Mouse (Mus musculus): ENCODE data around the gene Spata2. TPM values are rescaled to one million over a fixed set of nuclear protein-coding genes. Genes with fewer than 3 reads are reported as not detected.

Gene Spata2
- polyA plus RNA-seq, 1 experiment from 2014 or later: 13.1 TPM

DNA sequence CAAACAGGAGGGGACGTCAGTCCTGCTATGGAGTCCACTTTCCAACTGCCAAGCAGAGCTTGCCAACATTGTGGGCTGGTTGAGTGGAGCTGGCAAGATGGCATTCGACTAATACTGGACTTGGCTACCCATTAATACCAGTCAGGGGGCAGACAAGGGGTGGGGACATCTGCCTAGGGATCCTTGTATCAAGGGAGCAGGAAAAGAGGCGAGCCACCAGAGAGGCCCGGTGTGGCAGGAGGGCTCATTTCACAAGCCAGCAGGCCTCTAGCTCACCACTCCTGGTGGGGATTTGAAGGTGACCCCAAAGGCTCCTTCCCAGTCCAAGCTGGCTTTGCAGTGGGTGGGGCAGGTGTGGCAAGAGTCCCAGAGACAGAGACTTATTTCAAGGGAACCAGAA, 10.0 kb downstream of the Spata2 start:
- Histone ChIP-seq H3K4me1 (ENCODE audit: control insufficient read depth, insufficient read depth, low read length) (no peaks in the 10 kb centered on the region), H3K9me3 (ENCODE audit: control insufficient read depth, low read depth, low read length) (no peaks in the 10 kb centered on the region), H3K4me2 (replicated peaks; ENCODE audit: low read depth, low read length) (no peak overlapping the region), H3K27me3 (ENCODE audit: control insufficient read depth, insufficient read depth, low read length) (no peaks in the 10 kb centered on the region), H3K27ac (ENCODE audit: low read length) (no peak overlapping the region), H3K4me3 (ENCODE audit: low read depth, low read length) (no peak overlapping the region), H3K36me3 (ENCODE audit: control insufficient read depth, insufficient read depth, low read length) (peaks cover 22% of the 10 kb centered on the region), H3K9ac (replicated peaks; ENCODE audit: low read depth, low read length) (no peak overlapping the region)
- ATAC-seq (ENCODE audit: insufficient number of reproducible peaks, insufficient read depth, low FRiP score, low read depth): no peak
- WGBS: 90% methylated on average over 4 of the region's 4 CpGs

DNA sequence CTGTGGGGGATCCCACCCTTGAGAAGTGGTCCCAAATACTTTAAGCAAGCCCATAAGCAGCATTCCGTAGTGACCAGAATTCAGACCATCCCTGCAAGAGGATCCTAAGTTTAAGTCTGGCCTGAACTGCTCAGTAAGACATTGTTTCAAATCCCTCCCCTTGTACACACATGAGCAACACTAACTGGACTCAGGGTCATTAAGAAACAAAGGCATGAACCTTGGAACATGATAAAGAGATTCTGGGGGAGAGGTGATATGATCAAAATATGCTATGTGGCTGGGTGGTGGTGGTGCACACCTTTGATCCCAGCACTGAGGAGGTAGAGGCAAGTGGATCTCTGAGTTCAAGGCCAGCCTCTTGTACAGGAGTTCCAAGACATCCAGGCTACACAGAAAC, 13.2 kb downstream of the Spata2 start:
- 85% methylated on average over 1 of the region's 1 CpGs for WGBS
- H3K27ac ChIP-seq (ENCODE audit: low read length): no peak overlapping the region
- H3K4me3 ChIP-seq (ENCODE audit: low read depth, low read length): no peak overlapping the region
- H3K27me3 ChIP-seq (ENCODE audit: control insufficient read depth, insufficient read depth, low read length): no peaks in the 10 kb centered on the region
- no peak overlapping the region for H3K9ac ChIP-seq (replicated peaks; ENCODE audit: low read depth, low read length)
- peaks cover 20% of the 10 kb centered on the region for H3K36me3 ChIP-seq (ENCODE audit: control insufficient read depth, insufficient read depth, low read length)
- ATAC-seq (ENCODE audit: insufficient number of reproducible peaks, insufficient read depth, low FRiP score, low read depth): no peak
- peaks cover 15% of the 10 kb centered on the region for H3K4me1 ChIP-seq (ENCODE audit: control insufficient read depth, insufficient read depth, low read length)
- H3K4me2 ChIP-seq (replicated peaks; ENCODE audit: low read depth, low read length): no peak overlapping the region
- no peaks in the 10 kb centered on the region for H3K9me3 ChIP-seq (ENCODE audit: control insufficient read depth, low read depth, low read length)

GRCm38 (mm10) chr2:167478128-167478527, 14.6 kb downstream of the Spata2 start:
- no peak for ATAC-seq (ENCODE audit: insufficient number of reproducible peaks, insufficient read depth, low FRiP score, low read depth)
- 41% methylated on average over 2 of the region's 2 CpGs for WGBS

DNA sequence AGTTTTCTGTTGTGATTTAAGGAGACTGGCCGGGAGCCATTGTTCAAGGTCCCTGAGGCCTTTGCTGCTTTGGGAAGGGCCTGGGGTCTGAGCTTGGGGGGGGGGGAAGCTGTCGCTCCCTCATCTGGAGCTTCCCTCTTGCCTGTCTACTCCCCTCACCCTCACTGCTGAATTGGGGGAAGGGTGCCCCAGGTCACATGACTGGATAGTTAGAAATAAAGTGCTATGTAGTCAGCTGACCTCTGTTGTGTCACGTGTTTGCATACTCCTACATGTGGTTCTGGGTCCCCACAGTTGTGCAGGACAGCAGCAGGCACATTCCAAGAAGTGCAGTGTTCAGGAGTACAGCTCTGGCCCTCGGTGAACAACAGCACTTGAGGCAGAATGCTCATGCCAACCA, 15.9 kb downstream of the Spata2 start:
- H3K9ac ChIP-seq (replicated peaks; ENCODE audit: low read depth, low read length): no peak overlapping the region
- H3K9me3 ChIP-seq (ENCODE audit: control insufficient read depth, low read depth, low read length): no peaks in the 10 kb centered on the region
- H3K36me3 ChIP-seq (ENCODE audit: control insufficient read depth, insufficient read depth, low read length): peaks cover 19% of the 10 kb centered on the region
- peak overlapping the region; percentile 75 for H3K27ac ChIP-seq (ENCODE audit: low read length)
- no peak for ATAC-seq (ENCODE audit: insufficient number of reproducible peaks, insufficient read depth, low FRiP score, low read depth)
- WGBS: 61% methylated on average over 4 of the region's 4 CpGs
- H3K4me1 ChIP-seq (ENCODE audit: control insufficient read depth, insufficient read depth, low read length): peaks cover 15% of the 10 kb centered on the region
- no peak overlapping the region for H3K4me3 ChIP-seq (ENCODE audit: low read depth, low read length)
- H3K4me2 ChIP-seq (replicated peaks; ENCODE audit: low read depth, low read length): no peak overlapping the region
- no peaks in the 10 kb centered on the region for H3K27me3 ChIP-seq (ENCODE audit: control insufficient read depth, insufficient read depth, low read length)

More at GRCm38 (mm10) chr2:167478128-167478527, 14.6 kb downstream of the Spata2 start:
- no peak overlapping the region for H3K9ac ChIP-seq (replicated peaks; ENCODE audit: low read depth, low read length)
- H3K27ac ChIP-seq (ENCODE audit: low read length): no peak overlapping the region
- H3K4me1 ChIP-seq (ENCODE audit: control insufficient read depth, insufficient read depth, low read length): peaks cover 15% of the 10 kb centered on the region
- no peaks in the 10 kb centered on the region for H3K27me3 ChIP-seq (ENCODE audit: control insufficient read depth, insufficient read depth, low read length)
- H3K36me3 ChIP-seq (ENCODE audit: control insufficient read depth, insufficient read depth, low read length): peaks cover 21% of the 10 kb centered on the region
- no peak overlapping the region for H3K4me2 ChIP-seq (replicated peaks; ENCODE audit: low read depth, low read length)
- H3K9me3 ChIP-seq (ENCODE audit: control insufficient read depth, low read depth, low read length): no peaks in the 10 kb centered on the region
- no peak overlapping the region for H3K4me3 ChIP-seq (ENCODE audit: low read depth, low read length)

- H3K4me1 ChIP-seq (ENCODE audit: control insufficient read depth, insufficient read depth, low read length): peaks cover 15% of the 10 kb centered on the region
- no peak overlapping the region for H3K4me2 ChIP-seq (replicated peaks; ENCODE audit: low read depth, low read length)
- peak; percentile 75; the same call in 1 of the 2 replicates for ATAC-seq (ENCODE audit: insufficient number of reproducible peaks, insufficient read depth, low FRiP score, low read depth)
- no peak overlapping the region for H3K4me3 ChIP-seq (ENCODE audit: low read depth, low read length)
- peaks cover 24% of the 10 kb centered on the region for H3K36me3 ChIP-seq (ENCODE audit: control insufficient read depth, insufficient read depth, low read length)
- no peaks in the 10 kb centered on the region for H3K9me3 ChIP-seq (ENCODE audit: control insufficient read depth, low read depth, low read length)
- H3K27me3 ChIP-seq (ENCODE audit: control insufficient read depth, insufficient read depth, low read length): no peaks in the 10 kb centered on the region
- peak overlapping the region; percentile 75 for H3K27ac ChIP-seq (ENCODE audit: low read length)
- 25% methylated on average over 7 of the region's 7 CpGs for WGBS
- no peak overlapping the region for H3K9ac ChIP-seq (replicated peaks; ENCODE audit: low read depth, low read length)
These were observed 16.4 kb downstream of the Spata2 start for GRCm38 (mm10) chr2:167476200-167476688.

- Histone ChIP-seq H3K27ac (ENCODE audit: low read length) (peak overlapping the region; percentile 75; the same call in 1 of the 2 replicates), H3K9ac (replicated peaks; ENCODE audit: low read depth, low read length) (no peak overlapping the region), H3K9me3 (ENCODE audit: control insufficient read depth, low read depth, low read length) (no peaks in the 10 kb centered on the region), H3K4me1 (ENCODE audit: control insufficient read depth, insufficient read depth, low read length) (peaks cover 15% of the 10 kb centered on the region), H3K4me2 (replicated peaks; ENCODE audit: low read depth, low read length) (no peak overlapping the region), H3K36me3 (ENCODE audit: control insufficient read depth, insufficient read depth, low read length) (peaks cover 27% of the 10 kb centered on the region), H3K4me3 (ENCODE audit: low read depth, low read length) (no peak overlapping the region), H3K27me3 (ENCODE audit: control insufficient read depth, insufficient read depth, low read length) (no peaks in the 10 kb centered on the region)
- ATAC-seq (ENCODE audit: insufficient number of reproducible peaks, insufficient read depth, low FRiP score, low read depth): no peak
- 77% methylated on average over 5 of the region's 5 CpGs for WGBS
These were observed 17.1 kb downstream of the Spata2 start for GRCm38 (mm10) chr2:167475596-167475995.

DNA sequence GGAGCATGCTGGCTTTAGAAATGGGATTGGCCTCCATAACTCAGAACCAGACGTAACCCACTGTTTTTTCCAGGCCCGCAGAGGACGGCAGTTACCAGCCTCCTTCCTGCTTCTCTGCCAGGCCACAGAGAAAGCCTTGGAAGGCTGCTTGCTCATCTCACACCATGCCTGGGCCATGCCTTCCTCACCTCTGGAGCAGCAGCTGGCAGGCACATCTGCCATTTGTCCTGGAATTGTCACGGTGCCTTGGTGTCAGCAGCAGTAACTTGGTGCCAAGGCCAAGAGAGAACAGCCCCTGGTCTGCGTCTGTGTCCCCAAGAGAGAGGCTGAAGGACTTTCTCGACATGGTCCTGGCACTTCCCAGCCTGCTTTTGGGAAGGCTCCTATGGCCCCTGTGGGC, 18.5 kb downstream of the Spata2 start:
- H3K36me3 ChIP-seq (ENCODE audit: control insufficient read depth, insufficient read depth, low read length): peaks cover 41% of the 10 kb centered on the region
- H3K27ac ChIP-seq (ENCODE audit: low read length): no peak overlapping the region
- no peak overlapping the region for H3K9ac ChIP-seq (replicated peaks; ENCODE audit: low read depth, low read length)
- H3K4me3 ChIP-seq (ENCODE audit: low read depth, low read length): no peak overlapping the region
- no peaks in the 10 kb centered on the region for H3K27me3 ChIP-seq (ENCODE audit: control insufficient read depth, insufficient read depth, low read length)
- ATAC-seq (ENCODE audit: insufficient number of reproducible peaks, insufficient read depth, low FRiP score, low read depth): no peak
- peaks cover 15% of the 10 kb centered on the region for H3K4me1 ChIP-seq (ENCODE audit: control insufficient read depth, insufficient read depth, low read length)
- H3K4me2 ChIP-seq (replicated peaks; ENCODE audit: low read depth, low read length): no peak overlapping the region
- 85% methylated on average over 6 of the region's 6 CpGs for WGBS
- H3K9me3 ChIP-seq (ENCODE audit: control insufficient read depth, low read depth, low read length): no peaks in the 10 kb centered on the region

- Histone ChIP-seq H3K36me3 (ENCODE audit: control insufficient read depth, insufficient read depth, low read length) (peaks cover 53% of the 10 kb centered on the region), H3K9ac (replicated peaks; ENCODE audit: low read depth, low read length) (no peak overlapping the region), H3K4me2 (replicated peaks; ENCODE audit: low read depth, low read length) (no peak overlapping the region), H3K27ac (ENCODE audit: low read length) (no peak overlapping the region), H3K9me3 (ENCODE audit: control insufficient read depth, low read depth, low read length) (no peaks in the 10 kb centered on the region), H3K27me3 (ENCODE audit: control insufficient read depth, insufficient read depth, low read length) (no peaks in the 10 kb centered on the region), H3K4me1 (ENCODE audit: control insufficient read depth, insufficient read depth, low read length) (peaks cover 12% of the 10 kb centered on the region), H3K4me3 (ENCODE audit: low read depth, low read length) (no peak overlapping the region)
- ATAC-seq (ENCODE audit: insufficient number of reproducible peaks, insufficient read depth, low FRiP score, low read depth): no peak
- 89% methylated on average over 6 of the region's 6 CpGs for WGBS
These were observed 21.1 kb downstream of the Spata2 start for GRCm38 (mm10) chr2:167471585-167471984.

DNA sequence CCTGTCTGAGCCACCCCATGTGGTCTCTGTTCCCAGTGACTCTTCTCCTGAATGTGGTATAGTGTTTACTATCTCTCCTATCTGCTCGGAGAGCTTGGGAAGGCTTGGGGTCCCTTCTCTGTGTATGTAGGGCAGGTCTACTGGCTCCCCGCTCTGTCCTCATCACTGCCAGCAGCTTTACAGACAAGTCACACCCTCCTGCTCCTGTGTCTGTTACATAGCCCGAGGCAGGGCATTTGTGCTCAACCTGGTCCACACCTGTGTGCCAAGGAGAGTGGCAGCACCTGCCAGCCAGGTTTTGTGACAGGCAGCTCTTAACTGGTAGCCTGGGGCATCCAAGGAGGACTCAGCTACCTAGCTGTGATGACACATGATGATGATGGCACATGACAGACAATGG, 22.1 kb downstream of the Spata2 start:
- H3K36me3 ChIP-seq (ENCODE audit: control insufficient read depth, insufficient read depth, low read length): peaks cover 61% of the 10 kb centered on the region
- no peaks in the 10 kb centered on the region for H3K9me3 ChIP-seq (ENCODE audit: control insufficient read depth, low read depth, low read length)
- H3K27ac ChIP-seq (ENCODE audit: low read length): no peak overlapping the region
- WGBS: 92% methylated on average over 3 of the region's 3 CpGs
- ATAC-seq (ENCODE audit: insufficient number of reproducible peaks, insufficient read depth, low FRiP score, low read depth): no peak
- H3K9ac ChIP-seq (replicated peaks; ENCODE audit: low read depth, low read length): no peak overlapping the region
- H3K4me2 ChIP-seq (replicated peaks; ENCODE audit: low read depth, low read length): no peak overlapping the region
- H3K27me3 ChIP-seq (ENCODE audit: control insufficient read depth, insufficient read depth, low read length): no peaks in the 10 kb centered on the region
- H3K4me1 ChIP-seq (ENCODE audit: control insufficient read depth, insufficient read depth, low read length): peaks cover 3% of the 10 kb centered on the region; the same call in 1 of the 2 replicates
- no peak overlapping the region for H3K4me3 ChIP-seq (ENCODE audit: low read depth, low read length)

All from stomach, embryonic 14.5 days (tissue).